Mouse (Mus musculus) forebrain, embryonic 11.5 days (tissue): Measurements from ENCODE around the gene Gm28036. TPM values are rescaled to one million over a fixed set of nuclear protein-coding genes. Genes with fewer than 3 reads are reported as not detected.

Experiments
- ATAC-seq: fragments of 200-750 bp; cut with Nextera tagmentation; replicated peaks from 2 replicates; pipeline ENCODE4 v1.8.0; 2017; ENCODE audit warnings: moderate TSS enrichment; ENCODE audit not compliant: low FRiP score
- DNase-seq: peaks from one replicate; pipeline ENCODE4 v3.0.0-alpha.2; 2017; ENCODE audit warnings: low spot score
- H3K27ac ChIP-seq: fragments of 300-500 bp; sonication (generic); 2 replicates; pipeline ENCODE4 v1.5.1; 2014; ENCODE audit warnings: low read depth, low read length
- H3K27me3 ChIP-seq: fragments of 300-500 bp; sonication (generic); 2 replicates; pipeline ENCODE4 v1.6.1; 2014; ENCODE audit warnings: mild to moderate bottlenecking, low read length, mixed read lengths; ENCODE audit not compliant: control insufficient read depth, insufficient read depth
- H3K36me3 ChIP-seq: fragments of 300-500 bp; sonication (generic); 2 replicates; pipeline ENCODE4 v1.6.1; 2014; ENCODE audit warnings: mild to moderate bottlenecking, low read length, moderate library complexity, mixed read lengths; ENCODE audit not compliant: control insufficient read depth, insufficient read depth
- H3K4me1 ChIP-seq: fragments of 300-500 bp; sonication (generic); replicated peaks from 2 replicates; pipeline ENCODE4 v1.6.1; 2014; ENCODE audit warnings: low read length, mixed read lengths; ENCODE audit not compliant: control insufficient read depth, insufficient read depth
- H3K4me2 ChIP-seq: fragments of 300-500 bp; sonication (generic); 2 replicates; pipeline ENCODE4 v1.6.1; 2014; ENCODE audit warnings: low read depth, mild to moderate bottlenecking, low read length, moderate library complexity, mixed read lengths; ENCODE audit not compliant: severe bottlenecking
- H3K4me3 ChIP-seq: fragments of 300-500 bp; sonication (generic); 2 replicates; pipeline ENCODE4 v1.5.1; 2014; ENCODE audit warnings: low read depth, low read length
- H3K9ac ChIP-seq: fragments of 300-500 bp; sonication (generic); 2 replicates; pipeline ENCODE4 v1.6.1; 2014; ENCODE audit warnings: low read length
- H3K9me3 ChIP-seq: fragments of 300-500 bp; sonication (generic); 2 replicates; pipeline ENCODE4 v1.6.1; 2016; ENCODE audit warnings: low read length, mixed read lengths; ENCODE audit not compliant: control insufficient read depth
- WGBS: fragments of 180-500 bp; shearing (Covaris S2); extraction: QIAGEN DNeasy Blood & Tissue Kit; methylation state at CpG from one replicate; pipeline ENCODE4 v1.1.7; 2014; 5-methylcytosine and 5-hydroxymethylcytosine counted together
- polyA plus RNA-seq: library from polyadenylated mRNA; unstranded; fragments of >200 nt; fragmentation: Nextera tagmentation; extraction: Ambion mirVana; gene quantifications from 2 replicates; pipeline ENCODE4 v1.2.1, GENCODE M21; 2014

The Gm28036 gene
- polyA plus RNA-seq, 1 experiment from 2014 or later: 20.8 TPM

DNA sequence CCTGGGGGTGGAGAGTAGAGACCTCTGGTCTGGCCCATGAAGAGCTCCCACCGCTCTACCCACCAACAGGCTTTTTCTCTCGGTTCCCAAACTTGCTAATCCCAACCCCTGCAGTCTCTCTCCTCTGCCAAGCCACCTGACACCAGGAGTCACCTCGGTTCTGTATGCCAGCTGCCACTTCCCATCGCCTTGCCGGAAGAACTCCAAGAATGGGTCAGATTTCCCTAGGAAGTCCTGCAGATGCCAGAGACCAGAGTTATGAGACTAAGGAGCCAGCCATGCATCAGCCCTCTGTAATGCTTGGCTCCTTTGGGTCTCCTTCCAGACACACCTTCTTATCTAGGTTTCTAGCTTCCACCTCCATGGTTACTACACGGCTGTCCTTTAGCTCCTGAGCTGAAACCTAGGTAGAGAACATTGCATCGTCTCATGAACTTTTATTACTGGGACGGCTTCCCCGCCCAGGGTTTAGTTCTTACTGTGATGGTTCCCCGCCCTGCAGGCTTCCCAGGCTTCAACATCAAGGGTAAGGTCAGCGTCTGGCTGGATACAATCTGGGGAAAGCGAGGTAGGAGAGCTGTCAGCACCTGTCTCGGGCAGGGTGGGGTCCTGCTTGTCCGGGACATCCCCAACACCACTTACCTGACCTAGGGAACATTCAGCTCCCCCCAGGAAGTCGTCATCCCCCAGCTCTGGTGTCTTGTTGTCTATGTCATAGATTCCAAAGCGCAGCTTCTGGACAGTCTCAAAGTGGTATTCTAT lies 48.3 kb downstream of the Gm28036 start:
- Histone ChIP-seq H3K9me3 (no peaks in the 10 kb centered on the region), H3K4me1 (no peaks in the 10 kb centered on the region), H3K4me2 (no peak overlapping the region), H3K36me3 (peaks cover 34% of the 10 kb centered on the region), H3K9ac (no peak overlapping the region), H3K27me3 (no peaks in the 10 kb centered on the region), H3K27ac (no peak overlapping the region), H3K4me3 (no peak overlapping the region)
- ATAC-seq (no peak), DNase-seq (no peak)
- 94% methylated on average over 16 of the region's 16 CpGs for WGBS

DNA sequence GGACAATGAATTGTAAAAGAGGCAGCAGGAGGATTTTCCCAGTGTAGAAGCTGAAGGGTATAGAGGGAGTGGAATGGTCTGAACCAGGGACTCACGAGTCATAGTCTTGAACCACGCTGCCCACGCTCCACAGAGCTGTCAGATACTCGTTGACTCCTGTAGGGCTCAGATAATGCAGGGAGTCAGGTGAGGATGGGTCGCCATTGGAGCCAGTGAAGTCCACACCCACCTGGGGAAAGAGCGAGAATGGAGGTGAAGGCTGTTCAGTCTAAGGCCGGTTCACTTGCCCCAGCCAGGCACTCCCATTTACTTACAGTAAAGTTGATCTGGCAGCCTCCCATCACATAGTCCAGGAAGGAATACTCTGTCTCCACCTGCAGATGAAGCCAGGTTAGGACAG lies 49.4 kb downstream of the Gm28036 start:
- peaks cover 39% of the 10 kb centered on the region for H3K36me3 ChIP-seq
- DNase-seq (no peak), ATAC-seq (no peak)
- no peak overlapping the region for H3K4me2 ChIP-seq
- no peaks in the 10 kb centered on the region for H3K4me1 ChIP-seq
- no peaks in the 10 kb centered on the region for H3K27me3 ChIP-seq
- no peaks in the 10 kb centered on the region for H3K9me3 ChIP-seq
- no peak overlapping the region for H3K27ac ChIP-seq
- WGBS: 89% methylated on average over 7 of the region's 7 CpGs
- no peak overlapping the region for H3K9ac ChIP-seq
- no peak overlapping the region for H3K4me3 ChIP-seq

DNA sequence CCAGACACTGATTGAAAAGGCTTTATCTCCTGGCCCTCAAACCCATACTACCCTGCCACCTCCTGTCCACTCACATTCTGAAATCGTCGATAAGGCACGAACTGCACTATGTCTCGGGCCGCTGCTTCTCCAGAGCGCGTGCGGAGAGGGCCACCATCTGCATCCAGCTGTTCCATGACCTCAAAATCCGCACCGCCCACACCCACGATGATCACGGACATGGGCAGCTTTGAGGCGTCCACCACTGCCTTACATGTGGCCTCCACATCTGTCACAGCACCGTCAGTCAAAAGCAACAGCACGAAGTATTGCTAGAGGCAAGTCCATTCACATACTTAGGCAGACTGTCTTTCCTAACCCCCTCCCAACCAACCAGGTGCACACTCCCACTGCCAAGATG lies 53.2 kb downstream of the Gm28036 start:
- Histone ChIP-seq H3K4me1 (no peaks in the 10 kb centered on the region), H3K27ac (no peak overlapping the region), H3K4me2 (no peak overlapping the region), H3K4me3 (no peak overlapping the region), H3K36me3 (peaks cover 37% of the 10 kb centered on the region), H3K9me3 (no peaks in the 10 kb centered on the region), H3K9ac (no peak overlapping the region), H3K27me3 (no peaks in the 10 kb centered on the region)
- 97% methylated on average over 15 of the region's 15 CpGs for WGBS
- ATAC-seq (no peak), DNase-seq (no peak)

DNA sequence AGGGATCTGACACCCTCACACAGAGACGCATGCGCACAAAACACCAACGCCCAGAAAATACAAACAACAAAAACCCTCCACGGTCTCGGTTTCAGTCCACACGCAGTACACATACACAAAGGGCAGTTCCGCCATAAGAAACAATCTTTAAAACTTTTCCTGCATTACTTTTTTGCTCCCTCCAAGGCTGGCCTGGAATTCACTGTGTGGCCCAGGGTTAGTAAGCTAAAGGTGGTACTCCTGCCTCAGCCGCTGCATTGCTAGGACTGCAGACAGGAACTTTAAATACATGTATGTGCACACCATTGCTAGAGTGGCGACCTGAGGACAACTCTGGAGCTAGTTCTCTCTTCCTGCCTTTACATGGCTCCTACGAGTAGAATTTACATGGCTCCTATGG lies 55.7 kb downstream of the Gm28036 start:
- Histone ChIP-seq H3K27ac (no peak overlapping the region), H3K36me3 (peaks cover 23% of the 10 kb centered on the region), H3K27me3 (no peaks in the 10 kb centered on the region), H3K4me3 (no peak overlapping the region), H3K4me1 (peaks cover 2% of the 10 kb centered on the region; the same call in 1 of the 2 replicates), H3K9ac (no peak overlapping the region), H3K9me3 (no peaks in the 10 kb centered on the region), H3K4me2 (no peak overlapping the region)
- DNase-seq (no peak), ATAC-seq (no peak)
- WGBS: 96% methylated on average over 10 of the region's 10 CpGs

DNA sequence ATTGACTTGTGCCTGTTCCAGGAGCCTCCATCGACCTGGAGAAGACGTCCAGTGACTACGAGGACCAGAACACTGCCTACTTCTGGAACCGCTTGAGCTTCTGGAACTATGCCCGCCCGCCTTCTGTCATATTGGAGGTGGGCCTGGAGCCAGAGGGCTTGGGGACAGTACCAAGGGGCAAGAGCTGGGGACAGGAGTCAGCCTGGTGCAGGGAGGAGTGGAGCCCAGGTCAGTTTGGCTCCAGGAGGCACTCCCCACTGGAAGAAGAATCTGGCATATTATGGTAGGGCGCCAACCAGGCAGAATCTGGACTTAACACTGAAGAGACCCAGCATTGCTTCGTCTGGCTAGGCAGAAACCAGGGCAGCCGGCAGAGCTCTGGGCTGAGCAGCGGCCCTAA lies 59.0 kb downstream of the Gm28036 start:
- Histone ChIP-seq H3K9me3 (no peaks in the 10 kb centered on the region), H3K9ac (no peak overlapping the region), H3K4me3 (no peak overlapping the region), H3K27ac (no peak overlapping the region), H3K27me3 (no peaks in the 10 kb centered on the region), H3K4me1 (peaks cover 11% of the 10 kb centered on the region; the same call in 1 of the 2 replicates), H3K4me2 (no peak overlapping the region), H3K36me3 (peaks cover 4% of the 10 kb centered on the region; the same call in 1 of the 2 replicates)
- 94% methylated on average over 10 of the region's 10 CpGs for WGBS
- ATAC-seq (no peak), DNase-seq (no peak)

DNA sequence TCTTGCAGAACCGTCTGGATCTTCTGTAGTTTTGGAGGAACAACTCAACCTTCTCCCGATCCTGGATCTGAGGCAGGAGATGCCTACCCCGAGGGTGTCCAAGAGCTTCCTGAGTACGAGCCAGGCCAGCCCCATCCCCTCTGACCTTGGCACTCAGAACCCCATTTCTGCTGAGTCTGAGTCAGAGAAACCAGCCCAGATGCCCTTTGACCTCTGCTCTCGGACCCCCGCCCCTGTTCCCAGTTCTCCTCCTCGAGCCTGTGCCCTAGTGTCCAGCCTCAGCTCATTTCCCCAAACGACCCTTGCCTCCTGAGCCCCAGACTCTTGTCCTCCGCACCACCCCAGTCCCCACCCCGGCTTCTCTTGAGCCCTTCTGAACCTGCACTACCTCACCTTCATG lies 60.8 kb downstream of the Gm28036 start:
- Histone ChIP-seq H3K4me3 (peak overlapping the region; percentile 62), H3K9ac (peak overlapping the region; percentile 81), H3K9me3 (no peaks in the 10 kb centered on the region), H3K36me3 (peaks cover 4% of the 10 kb centered on the region; the same call in 1 of the 2 replicates), H3K27me3 (no peaks in the 10 kb centered on the region), H3K4me1 (peaks cover 11% of the 10 kb centered on the region; the same call in 1 of the 2 replicates), H3K4me2 (peak overlapping the region; percentile 93), H3K27ac (no peak overlapping the region)
- ATAC-seq (no peak), DNase-seq (no peak)
- WGBS: 35% methylated on average over 9 of the region's 10 CpGs

DNA sequence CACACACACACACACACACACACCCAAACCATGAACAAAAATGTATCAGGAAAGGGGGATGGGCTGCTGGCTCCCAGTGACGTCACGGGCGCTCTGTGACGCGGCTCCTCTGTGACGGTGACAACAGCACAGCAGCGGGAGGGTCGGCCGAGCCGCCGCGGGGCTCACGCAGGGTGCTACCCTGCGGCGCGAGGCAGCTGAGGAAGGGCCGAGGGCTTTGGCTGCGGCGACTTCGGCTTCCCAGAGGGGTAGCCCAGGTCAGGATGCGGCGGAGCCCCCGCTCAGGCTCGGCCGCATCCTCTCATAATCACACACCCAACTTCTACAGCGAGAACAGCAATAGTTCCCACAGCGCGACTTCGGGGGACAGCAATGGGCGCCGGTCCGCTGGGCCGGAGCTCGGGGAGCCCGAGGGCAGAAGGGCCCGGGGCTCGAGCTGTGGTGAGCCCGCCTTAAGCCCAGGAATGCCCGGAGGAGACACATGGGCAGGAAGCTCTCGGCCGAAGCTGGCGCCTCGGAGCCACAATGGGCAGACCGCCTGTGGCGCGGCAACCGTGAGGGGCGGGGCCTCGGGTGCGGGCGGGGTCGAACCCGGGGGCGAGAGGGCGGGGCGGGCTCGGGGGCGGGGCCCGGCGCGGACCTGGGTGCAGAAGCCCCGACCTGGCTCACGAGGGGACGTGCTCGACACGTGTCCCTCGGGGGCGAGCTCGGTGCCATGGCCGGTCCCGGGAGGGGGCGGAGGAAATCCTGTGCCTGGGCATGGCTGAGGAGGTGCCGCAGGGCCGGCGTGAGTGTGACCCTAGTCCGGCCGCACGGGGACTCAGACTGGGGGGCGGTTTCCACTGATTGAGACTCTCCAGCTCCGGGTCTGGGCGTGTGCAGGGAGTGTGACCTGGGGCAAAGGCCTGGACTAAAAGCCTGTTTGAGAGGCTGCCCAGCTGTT lies 61.5 kb downstream of the Gm28036 start, which contains the start of gene Spag4:
TSS of gene Spag4 (plus strand) at position 77 of the 943 bp plus-strand sequence.
- under 1% methylated on average over 79 of the region's 81 CpGs for WGBS
- ATAC-seq (peak; percentile 76), DNase-seq (peak; percentile 92)
- Histone ChIP-seq H3K4me1 (peaks cover 11% of the 10 kb centered on the region; the same call in 1 of the 2 replicates), H3K9me3 (no peaks in the 10 kb centered on the region), H3K4me2 (peak within 1 kb of the TSS; percentile 93), H3K36me3 (peaks cover 4% of the 10 kb centered on the region; the same call in 1 of the 2 replicates), H3K27me3 (no peaks in the 10 kb centered on the region), H3K4me3 (peak within 1 kb of the TSS; percentile 62), H3K9ac (peak within 1 kb of the TSS; percentile 81), H3K27ac (peak within 1 kb of the TSS; percentile 57)

DNA sequence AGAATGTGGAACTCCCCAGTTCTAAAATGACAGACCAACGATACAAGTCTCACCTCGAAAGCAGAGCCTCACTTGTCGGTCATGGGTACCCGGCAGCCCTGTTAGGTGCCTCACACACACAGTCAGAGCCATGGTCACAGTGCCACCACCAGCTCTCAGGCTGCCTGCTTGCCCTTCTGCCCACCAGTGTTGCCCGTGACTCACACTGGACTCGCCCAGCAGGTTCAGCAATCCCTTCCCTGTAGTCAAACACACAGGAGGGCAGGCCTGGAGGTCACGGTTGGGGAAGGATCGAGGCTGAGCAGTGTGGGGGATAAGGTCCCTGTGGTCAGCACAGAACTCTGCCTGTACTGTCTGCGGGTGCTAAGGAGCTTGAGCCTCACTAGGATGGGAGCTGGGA lies 74.1 kb downstream of the Gm28036 start, which contains the start of gene Fer1l4:
TSS of gene Fer1l4 (minus strand) at position 132 of the 400 bp plus-strand sequence.
- WGBS: 82% methylated on average over 9 of the region's 9 CpGs
- H3K4me3 ChIP-seq: no peak within 1 kb of the TSS
- H3K27me3 ChIP-seq: no peaks in the 10 kb centered on the region
- H3K9me3 ChIP-seq: no peaks in the 10 kb centered on the region
- H3K9ac ChIP-seq: no peak within 1 kb of the TSS
- no peaks in the 10 kb centered on the region for H3K4me1 ChIP-seq
- no peak within 1 kb of the TSS for H3K27ac ChIP-seq
- DNase-seq (no peak), ATAC-seq (no peak)
- no peaks in the 10 kb centered on the region for H3K36me3 ChIP-seq
- H3K4me2 ChIP-seq: no peak within 1 kb of the TSS
